Mouse (Mus musculus) heart, adult 2 months (tissue): ENCODE measurements around the gene C77080. TPM values are rescaled to one million over a fixed set of nuclear protein-coding genes. Genes with fewer than 3 reads are reported as not detected.

ENCODE experiments used
- DNase-seq, 2 experiments: peaks; one replicate each; pipeline ENCODE4 v3.0.0; 2021
- H3K27ac ChIP-seq: fragments of 200-600 bp; 2 replicates; pipeline ENCODE4 v1.8.1; 2022
- H3K27me3 ChIP-seq: fragments of 200-500 bp; 2 replicates; pipeline ENCODE4 v1.6.1; 2012; ENCODE audit warnings: mild to moderate bottlenecking, low read length, inconsistent platforms, mixed read lengths; ENCODE audit not compliant: control insufficient read depth, insufficient read depth
- H3K36me3 ChIP-seq: fragments of 200-500 bp; 2 replicates; pipeline ENCODE4 v1.6.1; 2012; ENCODE audit warnings: low read length, inconsistent platforms; ENCODE audit not compliant: control insufficient read depth, insufficient read depth
- H3K4me1 ChIP-seq: fragments of 200-500 bp; 2 replicates; pipeline ENCODE4 v1.6.1; 2011; ENCODE audit warnings: low read length; ENCODE audit not compliant: control insufficient read depth, insufficient read depth
- H3K4me3 ChIP-seq: fragments of 200-600 bp; 2 replicates; pipeline ENCODE4 v1.8.1; 2022
- H3K79me2 ChIP-seq: fragments of 200-500 bp; replicated peaks from 2 replicates; pipeline ENCODE4 v1.6.1; 2012; ENCODE audit warnings: mild to moderate bottlenecking, inconsistent platforms, low read length, moderate library complexity, mixed read lengths; ENCODE audit not compliant: control insufficient read depth, insufficient read depth
- H3K9ac ChIP-seq: fragments of 200-500 bp; 2 replicates; pipeline ENCODE4 v1.6.1; 2012; ENCODE audit warnings: low read depth, mild to moderate bottlenecking, control low read depth, inconsistent platforms, low read length, mixed read lengths
- CTCF ChIP-seq: fragments of 200-600 bp; IDR thresholded peaks from 2 replicates; pipeline ENCODE4 v1.8.1; 2022; ENCODE audit warnings: antibody characterized with exemption, mild to moderate bottlenecking, moderate library complexity
- EP300 ChIP-seq: fragments of 200-500 bp; IDR thresholded peaks from 2 replicates; pipeline ENCODE4 v1.6.1; 2011; ENCODE audit warnings: low read depth, low read length, control low read depth; ENCODE audit not compliant: insufficient read depth
- POLR2A ChIP-seq: fragments of 200-500 bp; IDR thresholded peaks from 2 replicates; pipeline ENCODE4 v1.6.1; 2011; ENCODE audit warnings: mild to moderate bottlenecking, low read depth, low read length, control low read depth; ENCODE audit not compliant: insufficient read depth
- WGBS: fragments of 180-500 bp; shearing (Covaris S2); methylation state at CpG from one replicate; pipeline ENCODE4 v1.1.7; 2018; 5-methylcytosine and 5-hydroxymethylcytosine counted together
- intact Hi-C: fragments of 180-260 bp; cut with DNase I; formaldehyde crosslinking; loops from one replicate; pipeline ENCODE4 v1.15.1; 2025
- long read RNA-seq: library from polyadenylated mRNA; stranded (forward); transcript quantifications from one replicate; pipeline ENCODE4 v2.0.0, GENCODE M21; 2021
- polyA plus RNA-seq: library from polyadenylated mRNA; depleted of rRNA; stranded (reverse); fragments of >200 nt; gene quantifications from 2 replicates; pipeline ENCODE4 v1.2.3, GENCODE M21; 2012; rRNA removed
- total RNA-seq, 2 experiments: library from RNA; stranded (reverse); gene quantifications; 2 replicates each; pipeline ENCODE4 v1.2.3; 2021

Gene C77080
- total RNA-seq (1 to 10 TPM; 3.2 to 3.7 TPM), polyA plus RNA-seq (3.8 and 4.4 TPM in 2 replicates)
- long read RNA-seq, partial matches to known transcripts: 1 of 5 reads
- long read RNA-seq, other reads (novel, unspliced or antisense): 4 of 5 reads

DNA sequence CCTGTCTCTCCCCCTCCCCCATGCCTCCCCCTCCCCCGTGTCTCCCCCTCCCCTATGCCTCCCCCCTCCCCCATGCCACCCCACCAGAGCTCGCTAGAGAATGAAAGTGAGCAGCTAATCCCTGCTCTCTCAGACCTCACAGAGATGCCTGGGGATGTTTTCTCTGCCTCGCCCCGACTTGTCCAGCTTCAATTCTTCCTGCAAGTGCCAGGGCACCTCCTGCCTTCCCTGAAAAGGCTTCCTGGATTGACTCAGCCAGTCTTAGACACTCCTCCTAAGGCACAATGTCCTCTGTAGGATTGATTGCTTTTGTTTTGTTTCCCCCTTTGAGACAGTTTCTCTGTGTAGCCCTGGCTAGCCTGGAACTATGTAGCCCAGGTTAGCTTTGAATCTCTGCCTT is at the start of gene C77080:
Gene C77080, minus strand, starts transcription at position 209 of the 400 bp plus-strand sequence.
- no peak for DNase-seq
- no peak within 1 kb of the TSS for H3K27ac ChIP-seq
- no peak within 1 kb of the TSS for H3K4me3 ChIP-seq
- TF ChIP-seq CTCF: no peak
- no peaks in the 10 kb centered on the region for H3K27me3 ChIP-seq
- H3K9ac ChIP-seq: no peak within 1 kb of the TSS
- no peaks in the 10 kb centered on the region for H3K79me2 ChIP-seq
- intact Hi-C loops: no loop called here
- no peaks in the 10 kb centered on the region for H3K36me3 ChIP-seq
- peaks cover 24% of the 10 kb centered on the region for H3K4me1 ChIP-seq
- whole genome bisulfite sequencing: 36% methylated on average over 3 of the region's 4 CpGs

DNA sequence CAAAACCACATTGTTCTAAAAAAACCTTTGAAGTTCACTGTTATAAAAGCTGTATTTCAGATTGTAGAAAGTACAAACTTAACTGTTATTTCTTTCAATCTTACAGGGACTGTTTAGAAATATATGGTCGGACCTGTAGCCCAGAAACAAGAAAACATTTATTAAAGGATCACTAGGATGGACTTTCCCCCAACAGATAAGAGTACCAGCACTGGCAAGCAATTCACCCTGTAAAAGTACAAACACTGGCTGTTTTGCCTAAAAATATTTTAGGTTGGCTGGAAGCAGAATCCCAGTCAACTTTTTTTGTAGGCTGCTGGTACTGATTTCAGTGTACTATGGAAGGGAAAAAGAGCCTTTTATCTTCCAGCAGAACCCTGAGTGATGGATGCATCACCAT is 46.7 kb upstream of the C77080 start:
- Histone ChIP-seq H3K9ac (no peak overlapping the region), H3K79me2 (no peaks in the 10 kb centered on the region), H3K4me1 (no peaks in the 10 kb centered on the region; the same call in none of the 2 replicates), H3K36me3 (peaks cover 4% of the 10 kb centered on the region), H3K27ac (no peak overlapping the region), H3K4me3 (no peak overlapping the region), H3K27me3 (no peaks in the 10 kb centered on the region)
- intact Hi-C loops: no loop called here
- DNase-seq: no peak
- TF ChIP-seq POLR2A (no peak), CTCF (no peak), EP300 (no peak)
- 90% methylated on average over 1 of the region's 1 CpGs for WGBS

DNA sequence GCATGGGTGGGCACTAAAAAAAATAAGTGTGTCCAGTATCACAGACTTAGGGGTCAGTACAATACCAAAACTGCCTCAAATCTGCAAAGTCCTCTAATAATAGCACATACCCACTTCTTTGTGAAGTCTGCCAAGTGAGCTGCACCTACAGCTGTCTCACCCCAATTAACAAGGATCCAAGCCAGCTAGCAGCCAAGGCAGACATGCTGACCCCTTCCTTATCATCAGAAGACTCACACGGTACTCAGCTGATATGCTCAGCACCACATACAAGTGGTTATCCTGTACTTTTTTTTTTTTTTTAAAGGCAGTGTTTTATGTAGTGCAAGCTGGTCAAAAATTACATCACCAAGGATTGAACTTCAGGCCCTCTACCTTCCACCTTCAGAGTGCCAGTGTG is 43.1 kb upstream of the C77080 start:
- TF ChIP-seq CTCF (no peak), EP300 (no peak), POLR2A (no peak)
- 17% methylated on average over 1 of the region's 1 CpGs for WGBS
- Histone ChIP-seq H3K79me2 (no peaks in the 10 kb centered on the region), H3K9ac (no peak overlapping the region), H3K4me1 (no peaks in the 10 kb centered on the region; the same call in none of the 2 replicates), H3K27ac (no peak overlapping the region), H3K27me3 (no peaks in the 10 kb centered on the region), H3K4me3 (no peak overlapping the region), H3K36me3 (peaks cover 4% of the 10 kb centered on the region)
- DNase-seq: no peak
- intact Hi-C loops: no loop called here

DNA sequence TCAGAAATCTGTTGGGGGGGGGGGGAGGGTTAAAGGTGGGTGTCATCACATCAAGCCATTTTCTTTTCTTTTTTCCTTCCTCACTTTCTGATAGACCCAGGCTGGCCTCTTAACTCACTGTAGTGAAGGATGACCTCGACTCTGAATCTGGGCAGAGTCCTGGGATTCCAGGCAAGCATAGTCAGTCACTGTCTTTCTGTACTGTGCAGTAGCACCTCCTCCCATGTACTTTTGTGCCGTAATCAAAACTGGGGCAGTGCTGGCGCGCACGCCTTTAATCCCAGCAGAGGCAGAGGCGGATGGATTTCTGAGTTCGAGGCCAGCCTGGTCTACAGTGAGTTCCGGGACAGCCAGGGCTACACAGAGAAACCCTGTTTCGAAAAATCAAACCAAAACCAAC is 42.6 kb upstream of the C77080 start:
- WGBS: 74% methylated on average over 9 of the region's 9 CpGs

DNA sequence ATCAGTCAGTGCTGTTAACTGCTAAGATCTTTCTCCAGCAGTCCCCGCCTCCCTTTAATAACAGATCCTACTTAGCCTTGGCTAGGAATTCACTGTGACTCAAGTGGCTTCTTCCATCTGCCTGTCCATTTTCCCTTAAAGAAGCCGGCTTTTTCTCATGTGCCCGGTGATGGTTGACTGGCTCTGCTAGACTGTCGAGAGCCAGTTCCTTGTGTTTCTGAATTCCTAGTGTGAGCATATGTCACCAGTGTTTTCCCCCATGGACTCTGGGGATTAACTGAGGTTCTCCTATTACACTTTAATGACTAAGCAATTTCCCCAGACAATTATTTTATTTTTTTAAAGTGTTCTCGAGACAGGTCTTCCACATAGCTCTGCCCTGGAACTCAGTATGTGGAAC is 42.2 kb upstream of the C77080 start:
- no peak for DNase-seq

More for the DNA sequence above, 42.6 kb upstream of the C77080 start:
- no peak for TF ChIP-seq POLR2A
- TF ChIP-seq CTCF: no peak
- no peak for TF ChIP-seq EP300
- Histone ChIP-seq H3K4me1 (no peaks in the 10 kb centered on the region; the same call in none of the 2 replicates), H3K9ac (no peak overlapping the region), H3K36me3 (peaks cover 4% of the 10 kb centered on the region), H3K4me3 (no peak overlapping the region), H3K27ac (no peak overlapping the region), H3K27me3 (no peaks in the 10 kb centered on the region), H3K79me2 (no peaks in the 10 kb centered on the region)
- intact Hi-C loops: no loop called here
- DNase-seq: no peak

DNA sequence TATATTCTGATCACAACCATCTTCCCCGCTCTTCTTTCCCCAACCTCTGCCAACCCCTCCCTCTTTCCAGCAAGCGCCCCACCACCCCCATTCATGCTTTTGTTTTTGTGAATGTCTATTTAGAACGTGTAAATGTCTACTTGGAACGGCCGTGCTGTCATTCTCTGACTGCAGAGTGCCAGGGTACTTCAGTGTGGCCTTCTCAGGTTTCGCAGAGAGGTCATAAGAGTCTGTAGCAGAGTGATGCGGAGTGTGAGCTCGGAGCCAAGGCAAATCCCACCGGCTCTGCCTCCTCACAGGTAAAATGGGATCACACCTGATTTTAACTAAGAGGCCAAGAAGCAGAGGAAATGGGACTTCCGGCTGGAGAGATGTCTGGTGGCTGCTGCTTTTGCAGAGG is 37.9 kb upstream of the C77080 start:
- no peak overlapping the region for H3K27ac ChIP-seq
- no peaks in the 10 kb centered on the region for H3K36me3 ChIP-seq
- H3K27me3 ChIP-seq: no peaks in the 10 kb centered on the region
- no peak overlapping the region for H3K4me3 ChIP-seq
- WGBS: 60% methylated on average over 10 of the region's 10 CpGs
- no peak overlapping the region for H3K9ac ChIP-seq
- intact Hi-C loops: no loop called here
- no peaks in the 10 kb centered on the region for H3K79me2 ChIP-seq
- TF ChIP-seq POLR2A (no peak), CTCF (no peak), EP300 (no peak)
- peaks cover 3% of the 10 kb centered on the region; the same call in 1 of the 2 replicates for H3K4me1 ChIP-seq
- DNase-seq: no peak

More for the DNA sequence above, 42.2 kb upstream of the C77080 start:
- Histone ChIP-seq H3K36me3 (peaks cover 4% of the 10 kb centered on the region), H3K79me2 (no peaks in the 10 kb centered on the region), H3K4me1 (peaks cover under 1% of the 10 kb centered on the region), H3K9ac (no peak overlapping the region), H3K27me3 (no peaks in the 10 kb centered on the region), H3K27ac (no peak overlapping the region), H3K4me3 (no peak overlapping the region)
- intact Hi-C loops: no loop called here
- WGBS: 68% methylated on average over 5 of the region's 5 CpGs
- TF ChIP-seq EP300 (no peak), POLR2A (no peak), CTCF (no peak)
